Mouse (Mus musculus): ENCODE measurements at regions not wholly inside any gene's neighbourhood (a gene's known extent, or its start where the extent isn't known, plus 50 kb on each side); places are given as distances from the start of the nearest gene placed in this dataset.

DNA sequence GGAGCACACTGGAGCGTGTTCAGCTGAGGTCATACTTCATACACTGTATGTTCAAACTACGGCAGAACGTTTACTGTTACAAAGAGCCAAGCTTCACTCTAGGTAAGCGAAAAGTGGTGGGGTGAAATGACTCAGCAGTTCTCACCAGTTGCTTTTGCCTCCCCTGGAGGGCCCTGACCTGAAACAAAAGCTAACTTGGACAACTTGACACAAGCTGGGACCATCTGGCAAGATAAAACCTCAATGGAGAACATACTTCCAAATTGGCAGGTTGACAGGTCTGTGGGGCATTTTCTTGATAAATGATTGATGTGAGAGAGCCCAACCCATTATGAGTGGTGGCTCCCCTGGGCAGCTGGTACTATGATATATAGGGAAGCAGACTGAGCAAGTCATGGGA, 59.0 kb upstream of the Tiparp start:
- TF ChIP-seq CTCF (conservative IDR thresholded peaks at IDR 0.05; ENCODE audit: low read length), result no peak
- TF ChIP-seq POU5F1 (IDR thresholded peaks at IDR 0.05; ENCODE audit: borderline replicate concordance, low read length), result no peak
- TF ChIP-seq NANOG (IDR thresholded peaks at IDR 0.05; ENCODE audit: borderline replicate concordance, low read length), result no peak
